Mouse (Mus musculus): ENCODE measurements around the gene Iqcj. TPM values are rescaled to one million over a fixed set of nuclear protein-coding genes. Genes with fewer than 3 reads are reported as not detected.

The Iqcj gene
- polyA plus RNA-seq (2012), result not detected in 2 replicates

- H3K4me1 ChIP-seq (ENCODE audit: control insufficient read depth), result no peaks in the 10 kb centered on the region
- TF ChIP-seq TAL1 (IDR thresholded peaks at IDR 0.05; ENCODE audit: low read length), result no peak
- TF ChIP-seq GATA1 (IDR thresholded peaks at IDR 0.05; ENCODE audit: low read length), result no peak
- H3K36me3 ChIP-seq (ENCODE audit: control insufficient read depth), result no peaks in the 10 kb centered on the region
- no peaks in the 10 kb centered on the region for H3K27me3 ChIP-seq (ENCODE audit: control insufficient read depth)
- H3K4me3 ChIP-seq (replicated peaks), result no peak within 1 kb of the TSS
- no peaks in the 10 kb centered on the region for H3K9me3 ChIP-seq (ENCODE audit: control insufficient read depth, low read length)
Observed at GRCm38 (mm10) chr3:67892026-67892705, at the start of gene Iqcj, which contains the start of gene Iqschfp. Iqcj (plus strand) TSS chr3:67892220. Iqschfp (plus strand) TSS chr3:67892232.

GRCm38 (mm10) chr3:67852397-67852796 is 39.6 kb upstream of the Iqcj start:
- H3K4me3 ChIP-seq (replicated peaks), result no peak overlapping the region
- H3K9me3 ChIP-seq (ENCODE audit: control insufficient read depth, low read length), result no peaks in the 10 kb centered on the region
- no peaks in the 10 kb centered on the region for H3K4me1 ChIP-seq (ENCODE audit: control insufficient read depth)
- H3K36me3 ChIP-seq (ENCODE audit: control insufficient read depth), result no peaks in the 10 kb centered on the region
- TF ChIP-seq TAL1 (IDR thresholded peaks at IDR 0.05; ENCODE audit: low read length) (no peak), GATA1 (IDR thresholded peaks at IDR 0.05; ENCODE audit: low read length) (no peak)
- no peaks in the 10 kb centered on the region for H3K27me3 ChIP-seq (ENCODE audit: control insufficient read depth)

GRCm38 (mm10) chr3:67861524-67861923 is 30.5 kb upstream of the Iqcj start:
- TF ChIP-seq TAL1 (IDR thresholded peaks at IDR 0.05; ENCODE audit: low read length) (no peak), GATA1 (IDR thresholded peaks at IDR 0.05; ENCODE audit: low read length) (no peak)
- Histone ChIP-seq H3K27me3 (ENCODE audit: control insufficient read depth) (no peaks in the 10 kb centered on the region), H3K36me3 (ENCODE audit: control insufficient read depth) (no peaks in the 10 kb centered on the region), H3K4me1 (ENCODE audit: control insufficient read depth) (no peaks in the 10 kb centered on the region), H3K9me3 (ENCODE audit: control insufficient read depth, low read length) (peaks cover 2% of the 10 kb centered on the region; the same call in 1 of the 2 replicates), H3K4me3 (replicated peaks) (no peak overlapping the region)

- TF ChIP-seq GATA1 (IDR thresholded peaks at IDR 0.05; ENCODE audit: low read length) (no peak), TAL1 (IDR thresholded peaks at IDR 0.05; ENCODE audit: low read length) (no peak)
- H3K4me1 ChIP-seq (ENCODE audit: control insufficient read depth), result no peaks in the 10 kb centered on the region
- peaks cover 2% of the 10 kb centered on the region; the same call in 1 of the 2 replicates for H3K9me3 ChIP-seq (ENCODE audit: control insufficient read depth, low read length)
- no peaks in the 10 kb centered on the region for H3K27me3 ChIP-seq (ENCODE audit: control insufficient read depth)
- no peaks in the 10 kb centered on the region for H3K36me3 ChIP-seq (ENCODE audit: control insufficient read depth)
- H3K4me3 ChIP-seq (replicated peaks), result no peak overlapping the region
Observed at GRCm38 (mm10) chr3:67867420-67868065, 24.5 kb upstream of the Iqcj start.

DNA sequence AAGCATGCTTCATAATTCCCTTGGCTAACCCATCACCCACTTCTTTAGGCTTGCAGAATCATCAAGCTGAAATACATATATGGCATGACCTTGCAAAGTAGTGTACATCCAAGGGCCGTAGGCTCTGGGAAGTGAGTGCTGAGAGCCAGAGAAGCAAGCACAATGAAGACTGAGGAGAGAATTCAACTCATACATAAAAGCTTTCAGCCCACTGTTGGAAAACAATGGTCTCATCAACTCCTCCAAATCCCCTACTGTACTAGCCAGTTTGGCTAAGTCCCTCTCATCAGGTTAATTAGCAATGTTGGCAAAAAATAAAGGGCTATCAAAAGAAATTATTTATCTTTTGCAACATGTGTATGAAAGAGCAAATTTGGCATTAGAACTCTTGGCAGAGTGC is 22.6 kb upstream of the Iqcj start:
- TF ChIP-seq TAL1 (IDR thresholded peaks at IDR 0.05; ENCODE audit: low read length), result no peak
- no peak for TF ChIP-seq GATA1 (IDR thresholded peaks at IDR 0.05; ENCODE audit: low read length)
- Histone ChIP-seq H3K9me3 (ENCODE audit: control insufficient read depth, low read length) (peaks cover 2% of the 10 kb centered on the region; the same call in 1 of the 2 replicates), H3K4me3 (replicated peaks) (no peak overlapping the region), H3K27me3 (ENCODE audit: control insufficient read depth) (no peaks in the 10 kb centered on the region), H3K4me1 (ENCODE audit: control insufficient read depth) (no peaks in the 10 kb centered on the region), H3K36me3 (ENCODE audit: control insufficient read depth) (no peaks in the 10 kb centered on the region)

DNA sequence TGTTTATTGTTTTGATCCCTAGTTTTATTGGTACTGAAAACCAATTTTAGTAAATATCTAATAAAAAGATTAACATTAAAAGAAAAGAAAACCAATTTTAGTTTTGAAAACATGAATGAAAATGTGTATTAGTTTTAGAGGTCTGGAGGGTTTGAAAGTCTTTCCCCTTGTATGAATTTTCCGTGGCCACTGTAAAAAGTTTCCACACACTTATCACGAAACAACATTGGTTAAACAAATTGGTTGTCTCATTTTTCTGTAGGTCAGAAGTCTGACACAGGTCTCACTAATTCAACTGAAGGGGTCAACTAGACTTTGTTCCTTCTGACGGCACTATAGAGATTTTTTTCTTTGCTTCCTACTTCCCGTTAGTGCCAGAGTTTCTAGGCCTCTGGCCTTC is 14.8 kb upstream of the Iqcj start:
- Histone ChIP-seq H3K9me3 (ENCODE audit: control insufficient read depth, low read length) (no peaks in the 10 kb centered on the region; the same call in 1 of the 2 replicates), H3K27me3 (ENCODE audit: control insufficient read depth) (no peaks in the 10 kb centered on the region), H3K4me3 (replicated peaks) (no peak overlapping the region), H3K4me1 (ENCODE audit: control insufficient read depth) (no peaks in the 10 kb centered on the region), H3K36me3 (ENCODE audit: control insufficient read depth) (no peaks in the 10 kb centered on the region)
- no peak for TF ChIP-seq GATA1 (IDR thresholded peaks at IDR 0.05; ENCODE audit: low read length)
- no peak for TF ChIP-seq TAL1 (IDR thresholded peaks at IDR 0.05; ENCODE audit: low read length)

- TF ChIP-seq TAL1 (IDR thresholded peaks at IDR 0.05; ENCODE audit: low read length) (no peak), GATA1 (IDR thresholded peaks at IDR 0.05; ENCODE audit: low read length) (no peak)
- Histone ChIP-seq H3K4me3 (replicated peaks) (no peak overlapping the region), H3K36me3 (ENCODE audit: control insufficient read depth) (no peaks in the 10 kb centered on the region), H3K4me1 (ENCODE audit: control insufficient read depth) (no peaks in the 10 kb centered on the region), H3K27me3 (ENCODE audit: control insufficient read depth) (no peaks in the 10 kb centered on the region), H3K9me3 (ENCODE audit: control insufficient read depth, low read length) (no peaks in the 10 kb centered on the region; the same call in 1 of the 2 replicates)
Observed at GRCm38 (mm10) chr3:67884335-67884734, 7.7 kb upstream of the Iqcj start.

DNA sequence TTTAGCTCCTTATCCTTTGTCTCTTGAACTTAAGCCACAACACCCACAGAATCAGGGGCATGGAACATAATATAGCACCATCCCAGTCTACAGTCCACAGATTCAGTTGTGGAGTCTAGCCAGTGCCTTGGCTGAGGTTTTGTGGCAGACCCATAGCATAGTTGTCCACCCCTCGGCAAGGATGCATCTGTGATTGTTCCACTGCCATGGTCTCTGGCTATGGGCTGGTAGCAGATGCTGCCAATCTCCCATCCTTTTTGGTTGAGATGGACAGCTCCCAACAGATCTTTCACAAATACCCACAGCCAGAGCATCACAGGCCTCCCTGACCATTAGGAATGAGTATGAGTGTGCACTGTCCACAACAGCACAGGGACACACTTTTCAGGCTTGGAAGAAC is 5.8 kb upstream of the Iqcj start:
- Histone ChIP-seq H3K4me3 (replicated peaks) (no peak overlapping the region), H3K27me3 (ENCODE audit: control insufficient read depth) (no peaks in the 10 kb centered on the region), H3K4me1 (ENCODE audit: control insufficient read depth) (no peaks in the 10 kb centered on the region), H3K36me3 (ENCODE audit: control insufficient read depth) (no peaks in the 10 kb centered on the region), H3K9me3 (ENCODE audit: control insufficient read depth, low read length) (no peaks in the 10 kb centered on the region)
- TF ChIP-seq TAL1 (IDR thresholded peaks at IDR 0.05; ENCODE audit: low read length) (no peak), GATA1 (IDR thresholded peaks at IDR 0.05; ENCODE audit: low read length) (no peak)

GRCm38 (mm10) chr3:67887251-67887650 is 4.8 kb upstream of the Iqcj start:
- no peaks in the 10 kb centered on the region for H3K9me3 ChIP-seq (ENCODE audit: control insufficient read depth, low read length)
- H3K4me3 ChIP-seq (replicated peaks), result no peak overlapping the region
- H3K27me3 ChIP-seq (ENCODE audit: control insufficient read depth), result no peaks in the 10 kb centered on the region
- no peaks in the 10 kb centered on the region for H3K4me1 ChIP-seq (ENCODE audit: control insufficient read depth)
- TF ChIP-seq GATA1 (IDR thresholded peaks at IDR 0.05; ENCODE audit: low read length), result no peak
- TF ChIP-seq TAL1 (IDR thresholded peaks at IDR 0.05; ENCODE audit: low read length), result no peak
- no peaks in the 10 kb centered on the region for H3K36me3 ChIP-seq (ENCODE audit: control insufficient read depth)
